Mouse (Mus musculus) small intestine, adult 2 months (tissue): ENCODE results near the gene Ikzf3. TPM values are rescaled to one million over a fixed set of nuclear protein-coding genes. Genes with fewer than 3 reads are reported as not detected.

Experiments
- H3K27ac ChIP-seq: fragments of 200-500 bp; 2 replicates; pipeline ENCODE4 v1.5.1; 2012; ENCODE audit warnings: low read depth, low read length, control low read depth, inconsistent platforms; ENCODE audit not compliant: insufficient read depth
- H3K27me3 ChIP-seq: fragments of 200-500 bp; 2 replicates; pipeline ENCODE4 v1.6.1; 2012; ENCODE audit warnings: mild to moderate bottlenecking, moderate library complexity, low read length, inconsistent platforms; ENCODE audit not compliant: control insufficient read depth, insufficient read depth
- H3K36me3 ChIP-seq: fragments of 200-500 bp; 2 replicates; pipeline ENCODE4 v1.6.1; 2012; ENCODE audit warnings: mild to moderate bottlenecking, low read length, control low read depth, inconsistent platforms; ENCODE audit not compliant: control insufficient read depth, insufficient read depth
- H3K4me1 ChIP-seq: fragments of 200-500 bp; 2 replicates; pipeline ENCODE4 v1.6.1; 2012; ENCODE audit warnings: low read length, inconsistent platforms, mixed read lengths; ENCODE audit not compliant: control insufficient read depth, insufficient read depth, insufficient read length
- H3K4me3 ChIP-seq: fragments of 200-500 bp; 2 replicates; pipeline ENCODE4 v1.5.1; 2012; ENCODE audit warnings: low read depth, mild to moderate bottlenecking, control low read depth, inconsistent platforms, low read length, moderate library complexity
- CTCF ChIP-seq: fragments of 200-500 bp; IDR thresholded peaks from 2 replicates; pipeline ENCODE4 v1.5.1; 2012; ENCODE audit warnings: low read depth, mild to moderate bottlenecking, control low read depth, inconsistent platforms, low read length, moderate library complexity, mixed read lengths; ENCODE audit not compliant: insufficient replicate concordance, insufficient read length; ENCODE audit errors: extremely low read depth
- POLR2A ChIP-seq: fragments of 200-500 bp; IDR thresholded peaks from 2 replicates; pipeline ENCODE4 v1.6.1; 2012; ENCODE audit warnings: low read depth, mild to moderate bottlenecking, control low read depth, inconsistent platforms, low read length, moderate library complexity
- WGBS: fragments of 180-500 bp; shearing (Covaris S2); methylation state at CpG from one replicate; pipeline ENCODE4 v1.1.7; 2018; 5-methylcytosine and 5-hydroxymethylcytosine counted together
- polyA plus RNA-seq: library from polyadenylated mRNA; depleted of rRNA; stranded (reverse); fragments of >200 nt; gene quantifications from 2 replicates; pipeline ENCODE4 v1.2.3, GENCODE M21; 2012

Ikzf3 gene
- polyA plus RNA-seq, 1 experiment, result 9.7 TPM

GRCm38 (mm10) chr11:98542553-98542952 is 3.3 kb downstream of the Ikzf3 start:
- no peak overlapping the region for H3K4me3 ChIP-seq
- 60% methylated on average over 8 of the region's 8 CpGs for WGBS
- no peaks in the 10 kb centered on the region for H3K36me3 ChIP-seq
- H3K4me1 ChIP-seq, result no peaks in the 10 kb centered on the region
- TF ChIP-seq CTCF, result no peak
- no peak for TF ChIP-seq POLR2A
- H3K27ac ChIP-seq, result no peak overlapping the region
- peaks cover 25% of the 10 kb centered on the region for H3K27me3 ChIP-seq

- H3K36me3 ChIP-seq, result no peaks in the 10 kb centered on the region
- H3K4me1 ChIP-seq, result no peaks in the 10 kb centered on the region
- H3K4me3 ChIP-seq, result no peak overlapping the region
- TF ChIP-seq CTCF (peak; percentile 43; the same call in 1 of the 2 replicates), POLR2A (no peak)
- peaks cover 9% of the 10 kb centered on the region for H3K27me3 ChIP-seq
- no peak overlapping the region for H3K27ac ChIP-seq
- WGBS, result 81% methylated on average over 5 of the region's 5 CpGs
Measured at GRCm38 (mm10) chr11:98540319-98540718, 5.5 kb downstream of the Ikzf3 start.

GRCm38 (mm10) chr11:98537480-98538034 is 8.3 kb downstream of the Ikzf3 start:
- Histone ChIP-seq H3K36me3 (no peaks in the 10 kb centered on the region), H3K27ac (no peak overlapping the region), H3K4me3 (no peak overlapping the region), H3K4me1 (no peaks in the 10 kb centered on the region), H3K27me3 (peaks cover 9% of the 10 kb centered on the region; the same call in 1 of the 2 replicates)
- no peak for TF ChIP-seq POLR2A
- no peak for TF ChIP-seq CTCF

GRCm38 (mm10) chr11:98526824-98527461 is 18.9 kb downstream of the Ikzf3 start:
- no peak overlapping the region for H3K4me3 ChIP-seq
- H3K4me1 ChIP-seq, result no peaks in the 10 kb centered on the region
- no peaks in the 10 kb centered on the region for H3K36me3 ChIP-seq
- 59% methylated on average over 10 of the region's 10 CpGs for WGBS
- H3K27ac ChIP-seq, result no peak overlapping the region
- H3K27me3 ChIP-seq, result peaks cover 2% of the 10 kb centered on the region; the same call in 1 of the 2 replicates
- TF ChIP-seq CTCF (no peak), POLR2A (no peak)

GRCm38 (mm10) chr11:98525140-98525539 is 20.7 kb downstream of the Ikzf3 start:
- no peak overlapping the region for H3K27ac ChIP-seq
- no peaks in the 10 kb centered on the region for H3K4me1 ChIP-seq
- peaks cover 2% of the 10 kb centered on the region; the same call in 1 of the 2 replicates for H3K27me3 ChIP-seq
- 30% methylated on average over 4 of the region's 4 CpGs for whole genome bisulfite sequencing
- no peaks in the 10 kb centered on the region for H3K36me3 ChIP-seq
- H3K4me3 ChIP-seq, result no peak overlapping the region
- no peak for TF ChIP-seq POLR2A
- no peak for TF ChIP-seq CTCF

- WGBS, result 27% methylated on average over 10 of the region's 10 CpGs
Measured at GRCm38 (mm10) chr11:98520468-98520867, 25.4 kb downstream of the Ikzf3 start.

GRCm38 (mm10) chr11:98513356-98513936 is 32.4 kb downstream of the Ikzf3 start:
- H3K36me3 ChIP-seq, result no peaks in the 10 kb centered on the region
- no peaks in the 10 kb centered on the region; the same call in 1 of the 2 replicates for H3K27me3 ChIP-seq
- no peaks in the 10 kb centered on the region for H3K4me1 ChIP-seq
- no peak overlapping the region for H3K4me3 ChIP-seq
- H3K27ac ChIP-seq, result no peak overlapping the region
- no peak for TF ChIP-seq CTCF
- no peak for TF ChIP-seq POLR2A
- 70% methylated on average over 6 of the region's 6 CpGs for WGBS

More at GRCm38 (mm10) chr11:98520468-98520867, 25.4 kb downstream of the Ikzf3 start:
- no peaks in the 10 kb centered on the region for H3K36me3 ChIP-seq
- peaks cover 2% of the 10 kb centered on the region; the same call in 1 of the 2 replicates for H3K27me3 ChIP-seq
- TF ChIP-seq CTCF (no peak), POLR2A (no peak)
- H3K4me1 ChIP-seq, result no peaks in the 10 kb centered on the region
- no peak overlapping the region for H3K27ac ChIP-seq
- H3K4me3 ChIP-seq, result no peak overlapping the region
